Mouse (Mus musculus) thymus, postnatal 4 days (tissue): ENCODE measurements around the gene Zfp52.

Experiments
- DNase-seq: peaks from one replicate; pipeline ENCODE4 v3.0.0; 2021

Zfp52 gene

GRCm38 (mm10) chr17:21535096-21536001 lies at the start of gene Zfp52:
Gene Zfp52 (plus strand): TSS chr17:21535539.
- DNase-seq = peak; percentile 75

- peak; percentile 86 for DNase-seq
These were observed 46.4 kb upstream of the Zfp52 start, which contains the start of gene Zfp53 for GRCm38 (mm10) chr17:21488760-21489499. Gene Zfp53 (plus strand): TSS chr17:21488998.

GRCm38 (mm10) chr17:21489500-21490001 lies 45.8 kb upstream of the Zfp52 start:
- no peak for DNase-seq

GRCm38 (mm10) chr17:21501365-21501764 lies 34.0 kb upstream of the Zfp52 start:
- DNase-seq = no peak

GRCm38 (mm10) chr17:21504524-21504923 lies 30.8 kb upstream of the Zfp52 start:
- DNase-seq = no peak

- DNase-seq = no peak
These were observed 29.1 kb upstream of the Zfp52 start for GRCm38 (mm10) chr17:21506258-21506657.

DNA sequence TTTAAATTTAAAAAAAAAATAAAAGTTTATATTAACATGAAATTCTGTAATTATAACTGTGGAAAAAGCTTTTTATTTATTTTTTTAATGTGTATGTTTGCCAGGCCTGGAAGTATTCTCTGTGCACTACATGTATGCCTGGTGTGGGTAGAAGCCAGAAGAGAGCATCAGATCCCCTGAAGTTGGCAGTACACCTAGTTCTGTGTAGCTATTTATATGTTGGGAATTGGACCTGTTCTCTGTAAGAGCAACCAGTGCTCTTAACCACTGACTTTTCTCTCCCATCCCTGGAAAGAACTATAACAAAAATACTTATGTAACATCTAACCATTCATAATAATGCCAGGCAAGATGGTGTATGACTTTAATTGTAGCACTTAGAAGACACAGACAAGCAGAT lies 25.6 kb upstream of the Zfp52 start:
- DNase-seq = no peak

- DNase-seq = peak; percentile 68
These were observed 19.8 kb upstream of the Zfp52 start for GRCm38 (mm10) chr17:21515403-21516105.

- peak; percentile 71 for DNase-seq
These were observed 18.9 kb upstream of the Zfp52 start for GRCm38 (mm10) chr17:21516201-21517129.

- DNase-seq = no peak
These were observed 18.1 kb upstream of the Zfp52 start for GRCm38 (mm10) chr17:21517130-21517671.

GRCm38 (mm10) chr17:21526270-21526669 lies 9.1 kb upstream of the Zfp52 start:
- no peak for DNase-seq

DNA sequence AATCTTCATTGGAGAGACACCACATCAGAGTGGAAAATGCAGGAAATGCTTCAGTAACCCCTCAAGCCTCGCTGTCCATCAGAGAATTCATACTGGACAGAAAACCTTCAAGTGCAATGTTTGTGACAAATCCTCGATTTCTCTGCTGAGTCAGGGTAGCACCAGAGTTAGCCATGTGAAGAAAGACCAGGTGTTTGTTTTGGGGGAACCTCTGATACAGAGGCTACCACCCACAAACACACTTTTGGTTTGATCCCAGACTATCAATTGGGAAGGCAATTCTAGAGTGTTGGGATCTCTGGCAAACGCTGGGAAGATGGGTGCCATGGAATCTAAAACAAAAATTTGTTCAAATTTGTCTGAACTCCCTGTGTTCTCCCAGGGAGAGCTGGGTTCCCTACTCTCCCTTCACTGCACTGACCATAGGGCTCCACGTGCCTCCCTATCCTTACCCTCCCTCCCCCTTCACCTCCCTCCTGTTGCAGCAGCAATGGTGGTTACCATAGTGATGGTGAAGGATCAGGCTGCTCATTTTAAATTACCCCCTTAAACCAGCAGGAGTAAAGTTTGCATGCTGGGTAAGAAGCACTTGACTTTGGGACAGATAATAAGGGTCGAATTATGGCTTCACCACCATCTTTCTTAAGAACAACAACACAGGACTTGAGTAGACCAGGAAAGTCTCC lies 4.6 kb upstream of the Zfp52 start:
- DNase-seq = no peak

DNA sequence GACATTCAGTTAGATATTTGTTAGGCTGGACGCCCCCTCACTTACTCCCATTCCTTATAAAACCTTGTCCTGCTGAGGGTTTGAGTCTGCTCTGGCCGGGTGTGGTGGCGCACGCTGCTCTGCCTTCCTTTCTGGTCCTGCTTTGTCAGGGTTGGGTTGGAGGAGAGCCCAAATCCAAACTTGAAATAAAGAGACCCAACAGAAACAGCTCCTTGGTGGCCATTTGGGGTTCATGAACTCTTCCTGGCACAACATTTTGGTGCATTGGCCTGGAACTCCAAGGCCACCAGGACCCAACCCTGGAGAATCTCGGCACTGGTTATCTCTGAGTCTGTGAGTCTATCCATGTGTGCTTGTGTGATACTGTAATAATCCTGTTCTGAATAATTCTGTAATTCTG lies 3.7 kb upstream of the Zfp52 start:
- peak; percentile 9 for DNase-seq

- DNase-seq = peak; percentile 76
These were observed 3.0 kb upstream of the Zfp52 start for GRCm38 (mm10) chr17:21532101-21532951.

DNA sequence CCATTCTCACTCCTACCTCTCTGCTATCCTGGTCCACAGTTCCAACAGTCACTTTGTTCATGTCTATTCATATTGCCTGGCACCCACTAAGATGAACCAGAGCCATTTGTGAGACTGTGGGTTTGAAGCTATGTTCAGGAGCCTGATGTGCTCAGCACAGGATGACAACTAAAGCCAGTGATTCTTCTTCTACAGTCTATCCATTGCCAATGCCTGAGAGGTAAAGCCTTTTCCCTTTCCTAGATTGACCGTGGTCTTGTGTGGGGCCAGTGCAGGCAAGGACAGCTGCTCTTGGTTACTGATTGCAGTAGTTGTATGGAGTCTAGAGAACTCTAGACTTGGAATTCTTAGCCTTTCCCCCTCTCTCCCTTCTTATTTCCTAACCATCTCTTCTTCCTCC lies 1.4 kb upstream of the Zfp52 start:
- peak; percentile 6 for DNase-seq

DNA sequence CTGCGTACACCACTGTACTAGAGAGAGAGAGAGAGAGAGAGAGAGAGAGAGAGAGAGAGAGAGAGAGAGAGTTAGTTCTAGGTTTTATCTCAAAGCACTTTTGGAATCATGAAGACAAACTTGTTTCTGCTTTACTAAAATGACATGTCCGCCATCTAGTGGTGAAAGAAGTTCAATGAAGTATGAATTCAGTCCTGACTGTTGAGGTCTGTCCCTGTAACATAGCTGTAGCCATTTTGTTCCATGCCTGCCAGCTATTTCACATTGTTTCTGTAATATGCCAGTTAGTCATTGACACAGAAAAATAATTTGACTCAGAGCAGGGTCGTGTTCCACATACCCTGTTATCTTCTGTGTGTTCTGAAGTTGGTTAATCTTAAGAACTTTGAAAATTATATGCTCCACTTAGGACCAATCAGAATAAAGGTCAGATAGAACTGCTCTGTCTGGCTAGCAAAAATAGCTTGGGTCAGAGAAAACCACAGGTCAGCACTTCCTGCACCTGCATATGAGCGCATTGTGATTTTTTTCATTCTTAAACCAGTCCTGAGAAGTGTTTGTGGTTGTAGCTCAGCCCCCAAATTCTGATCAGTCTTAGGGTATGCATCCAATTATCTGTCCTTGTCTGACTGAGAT lies 761 bp upstream of the Zfp52 start:
- DNase-seq = peak; percentile 13

GRCm38 (mm10) chr17:21536096-21536495 lies 757 bp downstream of the Zfp52 start:
- no peak for DNase-seq

DNA sequence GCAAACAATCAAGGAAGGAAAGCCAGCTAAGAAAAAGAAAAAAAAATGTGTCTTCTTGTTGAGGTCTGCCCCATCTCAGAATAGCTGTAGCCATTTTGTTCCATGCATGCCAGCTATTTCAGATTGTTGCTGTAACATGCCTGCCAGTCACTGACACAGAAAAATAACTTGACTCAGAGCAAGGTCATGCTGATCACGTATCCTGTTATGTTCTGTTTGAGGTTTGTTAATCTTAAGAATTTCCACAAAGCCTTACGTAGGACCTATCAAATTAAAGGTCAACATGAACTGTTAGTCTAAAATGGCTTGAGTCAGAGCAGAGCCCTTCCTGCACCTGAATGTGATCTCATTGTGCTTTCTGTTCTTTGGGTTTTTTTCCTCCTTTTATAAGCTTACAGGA lies 1.3 kb downstream of the Zfp52 start:
- DNase-seq = no peak

GRCm38 (mm10) chr17:21557831-21558230 lies 22.5 kb downstream of the Zfp52 start:
- no peak for DNase-seq
